Mouse (Mus musculus): Measurements from ENCODE around the gene Strn4. TPM values are rescaled to one million over a fixed set of nuclear protein-coding genes. Genes with fewer than 3 reads are reported as not detected.

Strn4 gene
- 10 to 100 TPM; 59.5 to 67.7 TPM for total RNA-seq (2023)

DNA sequence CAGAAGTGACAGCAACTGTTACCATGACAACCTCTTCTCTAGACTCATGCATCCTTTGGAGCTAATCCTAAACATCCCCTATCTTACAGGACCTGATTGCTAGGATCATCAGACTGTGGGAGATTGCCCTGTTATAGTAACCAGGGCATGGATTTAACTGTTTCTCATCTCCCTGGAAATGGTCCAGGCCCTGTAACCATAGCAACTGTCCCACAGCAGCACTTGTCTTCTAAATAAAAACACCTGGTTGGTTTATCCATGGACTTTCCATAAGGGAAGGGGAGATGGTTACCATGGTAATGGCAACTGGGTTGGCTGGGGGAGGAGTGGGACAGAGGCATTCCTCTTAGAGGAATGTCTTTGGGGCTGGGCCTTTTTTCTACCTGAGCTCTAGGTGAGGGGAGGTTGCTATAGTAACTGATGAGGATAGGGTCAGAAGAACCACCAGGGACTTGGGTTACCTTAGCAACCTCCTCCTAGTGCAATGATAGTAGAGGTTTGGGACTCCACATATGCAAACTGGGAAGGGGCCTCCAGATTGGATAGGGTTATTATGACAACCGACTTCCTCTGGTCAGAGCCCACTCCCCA is at the start of gene Strn4:
TSS of gene Strn4 (plus strand) at position 539 of the 591 bp plus-strand sequence.

GRCm38 (mm10) chr7:16780825-16781554 is 34.7 kb upstream of the Strn4 start, which contains the start of gene Slc1a5:
Slc1a5 (plus strand) TSS chr7:16781340.

DNA sequence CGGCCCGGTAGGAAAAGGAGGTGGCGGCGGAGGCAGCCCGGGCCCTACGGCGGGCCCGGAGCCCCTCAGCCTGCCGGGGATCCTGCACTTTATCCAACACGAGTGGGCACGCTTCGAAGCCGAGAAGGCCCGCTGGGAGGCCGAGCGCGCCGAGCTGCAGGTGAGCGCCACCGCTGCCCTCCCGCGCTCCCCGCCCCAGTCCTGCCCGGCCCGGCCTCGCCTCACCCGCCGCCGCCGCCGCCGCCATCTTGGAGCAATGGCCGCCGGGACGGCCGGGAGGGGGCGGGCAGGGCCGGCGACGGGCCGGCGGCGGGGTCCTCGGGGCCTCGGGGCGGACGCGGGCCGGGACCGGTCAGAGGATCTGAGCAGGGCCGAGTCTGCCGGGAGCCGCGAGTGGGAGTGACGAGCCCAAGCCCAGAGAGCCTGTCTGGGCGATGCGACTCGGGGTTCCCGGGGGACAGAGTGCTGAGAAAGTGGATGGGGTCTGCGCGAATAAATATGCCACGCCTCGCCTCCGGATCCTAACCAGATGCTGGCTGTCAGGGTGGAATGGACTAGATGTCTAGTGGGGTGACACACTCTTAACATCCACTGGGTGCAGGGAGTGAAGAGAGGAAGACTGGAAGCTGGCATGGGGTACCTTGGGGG is 910 bp downstream of the Strn4 start, which contains the start of gene Fkrp:
TSS of gene Fkrp (minus strand) at position 258 of the 648 bp plus-strand sequence.

GRCm38 (mm10) chr7:16842645-16843063 is 27.0 kb downstream of the Strn4 start, which contains the start of gene Prkd2:
Prkd2 (plus strand) TSS chr7:16842902.

DNA sequence AGATGAGACGGTGACA is 59.4 kb downstream of the Strn4 start, which contains the start of gene Dact3:
TSS of gene Dact3 (plus strand) at position 8 of the 16 bp plus-strand sequence.

Other genes with a start within 250 kb of the Strn4 start
- 1 to 10 TPM; 3.1 to 3.9 TPM for gene Arhgap35, start 200.9 kb upstream of the Strn4 start, total RNA-seq (2023)
- not detected for gene Ceacam15, start 140.2 kb upstream of the Strn4 start, total RNA-seq (2023)
- gene Ceacam9, start 94.0 kb upstream of the Strn4 start, total RNA-seq (2023): not detected
- 100 to 1,000 TPM; 141 to 154 TPM for gene Ap2s1, start 77.5 kb upstream of the Strn4 start, total RNA-seq (2023)
- gene Slc1a5, start 34.5 kb upstream of the Strn4 start, total RNA-seq (2023): 10 to 100 TPM; 37.3 to 44.7 TPM
- 10 to 100 TPM; 13.8 to 16.2 TPM for gene Fkrp, start 843 bp downstream of the Strn4 start, total RNA-seq (2023)
- gene Prkd2, start 27.0 kb downstream of the Strn4 start, total RNA-seq (2023): 10 to 100 TPM; 44.6 to 59.5 TPM
- not detected for gene Dact3, start 59.4 kb downstream of the Strn4 start, total RNA-seq (2023)
- gene Gng8, start 75.9 kb downstream of the Strn4 start, total RNA-seq (2023): not detected
- gene Ptgir, start 90.6 kb downstream of the Strn4 start, total RNA-seq (2023): 10 to 100 TPM; 29.5 to 31.3 TPM
- 100 to 1,000 TPM; 202 to 213 TPM for gene Calm3, start 108.2 kb downstream of the Strn4 start, total RNA-seq (2023)
- not detected for gene Pnmal2, start 128.8 kb downstream of the Strn4 start, total RNA-seq (2023)
- not detected for gene Pnmal1, start 143.8 kb downstream of the Strn4 start, total RNA-seq (2023)
- gene Gm42372, start 167.2 kb downstream of the Strn4 start, total RNA-seq (2023): under 1 TPM in 1 of 2 experiments, not detected in 1; 0.07 TPM
- gene Ccdc8, start 176.8 kb downstream of the Strn4 start, total RNA-seq (2023): under 1 TPM; 0.20 to 0.29 TPM
- 10 to 100 TPM; 34.7 to 45.5 TPM for gene Ppp5c, start 212.0 kb downstream of the Strn4 start, total RNA-seq (2023)
- gene Hif3a, start 246.5 kb downstream of the Strn4 start, total RNA-seq (2023): under 1 TPM; 0.22 to 0.76 TPM

Measured in neutrophil, adult 59 days (primary cell).